Mouse (Mus musculus) midbrain, embryonic 14.5 days (tissue): ENCODE data around the gene Lgals7. TPM values are rescaled to one million over a fixed set of nuclear protein-coding genes. Genes with fewer than 3 reads are reported as not detected.

Source experiments
- ATAC-seq: fragments of 200-750 bp; cut with Nextera tagmentation; 2 replicates; pipeline ENCODE4 v1.8.0; 2017; ENCODE audit warnings: moderate number of reproducible peaks, moderate library complexity; ENCODE audit not compliant: low FRiP score, low TSS enrichment
- DNase-seq: peaks from one replicate; pipeline ENCODE4 v3.0.0-alpha.2; 2015
- H3K27ac ChIP-seq: fragments of 300-500 bp; sonication (generic); replicated peaks from 2 replicates; pipeline ENCODE4 v1.5.1; 2014; ENCODE audit warnings: mild to moderate bottlenecking, low read depth, low read length, moderate library complexity
- H3K27me3 ChIP-seq: fragments of 300-500 bp; sonication (generic); 2 replicates; pipeline ENCODE4 v1.6.1; 2014; ENCODE audit warnings: low read length, control low read depth, mixed read lengths; ENCODE audit not compliant: control insufficient read depth, insufficient read depth
- H3K36me3 ChIP-seq: fragments of 300-500 bp; sonication (generic); 2 replicates; pipeline ENCODE4 v1.6.1; 2014; ENCODE audit warnings: low read length, control low read depth; ENCODE audit not compliant: control insufficient read depth, insufficient read depth
- H3K4me1 ChIP-seq: fragments of 300-500 bp; sonication (generic); 2 replicates; pipeline ENCODE4 v1.6.1; 2014; ENCODE audit warnings: mild to moderate bottlenecking, antibody characterized with exemption, low read length, control low read depth; ENCODE audit not compliant: control insufficient read depth, insufficient read depth
- H3K4me2 ChIP-seq: fragments of 300-500 bp; sonication (generic); 2 replicates; pipeline ENCODE4 v1.6.1; 2014; ENCODE audit warnings: mild to moderate bottlenecking, low read length, moderate library complexity
- H3K4me3 ChIP-seq: fragments of 300-500 bp; sonication (generic); replicated peaks from 2 replicates; pipeline ENCODE4 v1.5.1; 2014; ENCODE audit warnings: low read depth, low read length
- H3K9ac ChIP-seq: fragments of 300-500 bp; sonication (generic); replicated peaks from 2 replicates; pipeline ENCODE4 v1.6.1; 2014; ENCODE audit warnings: mild to moderate bottlenecking, low read length, moderate library complexity
- H3K9me3 ChIP-seq: fragments of 300-500 bp; sonication (generic); 2 replicates; pipeline ENCODE4 v1.6.1; 2016; ENCODE audit warnings: low read length, control low read depth, mixed read lengths; ENCODE audit not compliant: control insufficient read depth
- WGBS: fragments of 180-500 bp; shearing (Covaris S2); extraction: QIAGEN DNeasy Blood & Tissue Kit; methylation state at CpG from one replicate; pipeline ENCODE4 v1.1.7; 2014; 5-methylcytosine and 5-hydroxymethylcytosine counted together
- polyA plus RNA-seq: library from polyadenylated mRNA; unstranded; fragments of >200 nt; fragmentation: Nextera tagmentation; extraction: Ambion mirVana; gene quantifications from 2 replicates; pipeline ENCODE4 v1.2.1, GENCODE M21; 2014

Lgals7 gene
- polyA plus RNA-seq, 1 experiment from 2014 or later = 7.9 TPM

DNA sequence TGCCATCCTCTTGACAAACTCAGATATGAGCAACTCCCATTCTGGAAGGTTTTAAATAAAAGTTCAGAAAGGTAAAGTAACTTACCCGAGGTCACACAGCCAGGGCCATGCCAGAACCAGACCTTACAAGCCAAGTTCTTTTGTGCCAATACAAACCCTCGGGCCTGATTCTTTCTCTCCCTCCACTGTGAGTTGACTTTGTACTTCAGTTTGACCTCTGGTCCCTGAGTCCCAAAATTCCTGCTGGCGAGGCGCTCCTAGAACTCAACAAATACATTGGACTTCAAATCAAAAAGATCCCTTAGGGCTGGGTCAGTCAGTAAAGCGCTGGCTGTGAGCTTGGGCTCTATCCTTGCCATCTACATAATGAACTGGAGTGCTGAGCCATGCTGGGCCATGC, 26.7 kb upstream of the Lgals7 start:
- Histone ChIP-seq H3K4me1 (no peaks in the 10 kb centered on the region), H3K4me2 (no peak overlapping the region), H3K27ac (no peak overlapping the region), H3K9me3 (no peaks in the 10 kb centered on the region), H3K9ac (no peak overlapping the region), H3K4me3 (no peak overlapping the region), H3K36me3 (peaks cover 2% of the 10 kb centered on the region; the same call in 1 of the 2 replicates), H3K27me3 (no peaks in the 10 kb centered on the region)
- DNase-seq (no peak), ATAC-seq (no peak)
- WGBS = 82% methylated on average over 5 of the region's 5 CpGs

DNA sequence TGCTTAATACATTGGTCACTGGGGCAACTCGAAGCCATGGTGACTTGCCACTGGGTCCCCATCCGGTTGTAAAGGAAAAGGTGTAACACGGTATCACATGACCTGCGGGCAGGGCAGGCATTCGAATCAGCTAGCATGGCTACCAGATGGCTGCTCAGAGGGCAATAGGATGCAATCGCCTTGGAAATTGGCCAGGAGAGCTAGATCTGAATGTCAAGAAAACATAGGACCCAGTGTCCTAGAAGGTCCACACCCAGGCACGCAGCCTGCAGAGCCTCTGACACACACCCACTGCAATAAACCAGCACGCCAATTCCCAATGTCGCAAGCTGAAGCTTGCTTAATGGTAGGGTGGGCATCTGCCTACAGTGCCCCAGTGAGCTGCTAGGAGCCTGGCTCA, 25.3 kb upstream of the Lgals7 start:
- Histone ChIP-seq H3K9me3 (no peaks in the 10 kb centered on the region), H3K9ac (no peak overlapping the region), H3K27me3 (no peaks in the 10 kb centered on the region), H3K27ac (no peak overlapping the region), H3K4me3 (no peak overlapping the region), H3K4me2 (no peak overlapping the region), H3K4me1 (no peaks in the 10 kb centered on the region), H3K36me3 (no peaks in the 10 kb centered on the region)
- 85% methylated on average over 9 of the region's 9 CpGs for WGBS
- ATAC-seq = no peak
- DNase-seq = no peak

DNA sequence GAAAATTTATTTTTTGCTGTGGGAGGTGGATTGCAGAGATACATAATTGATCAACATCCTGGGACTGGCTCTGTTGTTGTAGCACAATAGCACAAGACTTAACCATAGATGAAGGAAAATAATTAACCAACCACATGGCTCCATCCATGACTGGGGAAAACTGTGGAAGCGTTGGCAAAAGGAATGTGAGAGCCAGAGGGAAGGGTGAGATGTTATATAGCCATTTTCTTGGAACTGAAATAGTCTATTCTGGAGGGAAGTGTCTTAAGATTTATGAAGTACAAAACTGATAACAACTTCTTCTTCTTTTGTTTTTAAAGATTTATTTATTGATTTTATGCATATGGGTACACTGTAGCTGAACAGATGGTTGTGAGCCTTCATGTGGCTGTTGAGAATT, 16.4 kb upstream of the Lgals7 start:
- 90% methylated on average over 1 of the region's 1 CpGs for WGBS
- DNase-seq (no peak), ATAC-seq (no peak)
- no peak overlapping the region for H3K4me2 ChIP-seq
- no peaks in the 10 kb centered on the region for H3K27me3 ChIP-seq
- H3K27ac ChIP-seq = no peak overlapping the region
- 0 out of 2 replicates have a peak, but pooled peaks cover 5% of the 10 kb centered on the region for H3K9me3 ChIP-seq
- H3K4me1 ChIP-seq = no peaks in the 10 kb centered on the region
- H3K4me3 ChIP-seq = no peak overlapping the region
- H3K9ac ChIP-seq = no peak overlapping the region
- H3K36me3 ChIP-seq = no peaks in the 10 kb centered on the region

DNA sequence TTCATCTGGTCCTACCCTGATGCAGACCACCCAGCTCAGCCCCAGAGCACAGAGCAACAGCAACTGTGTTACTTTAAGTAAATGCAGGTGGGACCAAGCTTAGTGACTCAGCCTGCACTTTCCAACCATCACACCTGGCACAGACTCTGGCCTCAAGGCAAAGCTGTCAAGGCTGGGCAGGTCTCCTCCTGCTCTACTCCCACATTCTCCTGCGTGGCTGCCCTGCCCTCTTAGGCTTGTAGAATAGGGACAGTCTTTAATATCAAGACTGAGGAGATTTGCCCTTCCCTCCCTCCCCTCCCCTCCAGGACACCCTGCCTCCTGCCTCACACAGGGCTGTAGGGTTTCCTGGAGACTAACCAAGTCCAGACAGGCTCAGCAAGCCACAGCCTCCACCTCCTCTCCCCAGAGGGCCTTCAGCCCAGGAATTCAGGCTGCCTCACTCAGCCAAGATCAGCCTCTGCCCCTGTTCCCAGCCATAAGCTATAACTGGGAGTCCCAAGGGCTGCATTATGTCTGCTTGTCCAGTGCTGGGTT, 13.9 kb upstream of the Lgals7 start:
- Histone ChIP-seq H3K27me3 (no peaks in the 10 kb centered on the region), H3K9ac (no peak overlapping the region), H3K36me3 (no peaks in the 10 kb centered on the region), H3K4me3 (no peak overlapping the region), H3K4me1 (no peaks in the 10 kb centered on the region), H3K27ac (no peak overlapping the region), H3K4me2 (no peak overlapping the region), H3K9me3 (0 out of 2 replicates have a peak, but pooled peaks cover 5% of the 10 kb centered on the region)
- DNase-seq (no peak), ATAC-seq (no peak)
- 57% methylated on average over 1 of the region's 1 CpGs for WGBS

DNA sequence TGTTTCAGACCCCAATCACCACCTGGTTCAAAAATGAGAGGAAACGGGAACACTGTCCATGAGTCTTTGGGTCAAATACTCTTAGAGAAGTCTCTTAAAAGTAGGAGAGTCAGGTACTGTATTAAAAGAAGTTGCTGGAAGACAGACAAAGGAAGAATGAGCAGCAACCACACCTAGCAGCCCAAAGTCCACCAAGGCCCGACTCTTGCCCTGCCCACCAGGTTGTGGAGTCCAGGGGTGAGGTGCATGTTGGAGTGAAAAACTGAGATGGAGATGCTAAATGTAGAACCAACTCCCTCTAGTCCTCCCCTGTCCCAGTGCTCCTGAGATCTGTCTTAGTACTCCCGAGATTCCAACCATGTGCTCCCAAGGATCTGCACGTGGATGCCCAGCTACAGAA, 13.0 kb upstream of the Lgals7 start:
- Histone ChIP-seq H3K4me3 (no peak overlapping the region), H3K4me1 (no peaks in the 10 kb centered on the region), H3K36me3 (no peaks in the 10 kb centered on the region), H3K4me2 (no peak overlapping the region), H3K27ac (no peak overlapping the region), H3K9ac (no peak overlapping the region), H3K9me3 (0 out of 2 replicates have a peak, but pooled peaks cover 5% of the 10 kb centered on the region), H3K27me3 (no peaks in the 10 kb centered on the region)
- ATAC-seq = no peak
- DNase-seq = no peak
- WGBS = 82% methylated on average over 4 of the region's 4 CpGs

DNA sequence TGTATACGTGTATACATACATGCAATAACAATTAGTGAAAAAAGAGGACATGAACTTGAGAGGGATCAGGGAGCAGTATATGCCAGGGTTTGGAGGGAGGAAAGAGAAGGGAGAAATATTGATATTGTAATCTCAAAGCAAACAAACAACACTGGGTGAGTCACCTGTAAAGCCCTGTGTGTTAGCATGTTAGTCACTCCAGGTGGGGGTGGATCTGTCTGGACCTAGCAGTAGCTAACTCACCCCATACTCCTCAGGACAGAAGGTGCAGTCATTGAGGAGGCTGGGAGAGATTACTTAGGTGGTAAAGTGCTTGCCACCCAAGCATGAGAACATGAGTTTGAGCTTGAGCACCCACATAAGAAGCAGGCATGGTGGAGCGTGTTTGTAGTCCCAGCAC, 3.7 kb upstream of the Lgals7 start:
- no peak overlapping the region for H3K27ac ChIP-seq
- 0 out of 2 replicates have a peak, but pooled peaks cover 3% of the 10 kb centered on the region for H3K4me1 ChIP-seq
- no peak for ATAC-seq
- no peak overlapping the region for H3K4me2 ChIP-seq
- 92% methylated on average over 2 of the region's 2 CpGs for WGBS
- DNase-seq = no peak
- no peaks in the 10 kb centered on the region for H3K27me3 ChIP-seq
- no peaks in the 10 kb centered on the region for H3K9me3 ChIP-seq
- no peak overlapping the region for H3K4me3 ChIP-seq
- no peak overlapping the region for H3K9ac ChIP-seq
- H3K36me3 ChIP-seq = no peaks in the 10 kb centered on the region

DNA sequence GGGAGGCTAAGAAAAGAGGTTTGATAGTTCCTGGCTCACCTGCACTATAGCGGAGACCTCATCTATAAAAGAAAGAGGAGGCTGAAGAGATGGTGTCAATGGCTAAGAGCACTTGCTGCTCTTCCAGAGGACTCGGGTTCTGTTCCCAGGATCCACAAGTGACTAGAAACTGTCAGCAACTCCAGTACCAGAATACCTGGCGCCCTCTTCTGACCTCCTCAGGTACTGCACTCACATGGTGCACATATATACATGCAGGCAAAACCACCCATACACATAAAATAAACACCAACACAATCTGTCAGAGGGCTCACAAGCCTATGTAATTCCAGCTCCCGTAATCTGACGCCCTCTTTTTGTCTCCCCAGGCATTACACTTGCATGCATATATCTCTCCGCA, 2.8 kb upstream of the Lgals7 start:
- 0 out of 2 replicates have a peak, but pooled peaks cover 6% of the 10 kb centered on the region for H3K4me1 ChIP-seq
- no peak overlapping the region for H3K9ac ChIP-seq
- DNase-seq = no peak
- no peaks in the 10 kb centered on the region for H3K36me3 ChIP-seq
- no peak for ATAC-seq
- H3K27ac ChIP-seq = no peak overlapping the region
- no peak overlapping the region for H3K4me3 ChIP-seq
- WGBS = 90% methylated on average over 6 of the region's 6 CpGs
- H3K4me2 ChIP-seq = no peak overlapping the region
- H3K9me3 ChIP-seq = no peaks in the 10 kb centered on the region
- no peaks in the 10 kb centered on the region for H3K27me3 ChIP-seq

DNA sequence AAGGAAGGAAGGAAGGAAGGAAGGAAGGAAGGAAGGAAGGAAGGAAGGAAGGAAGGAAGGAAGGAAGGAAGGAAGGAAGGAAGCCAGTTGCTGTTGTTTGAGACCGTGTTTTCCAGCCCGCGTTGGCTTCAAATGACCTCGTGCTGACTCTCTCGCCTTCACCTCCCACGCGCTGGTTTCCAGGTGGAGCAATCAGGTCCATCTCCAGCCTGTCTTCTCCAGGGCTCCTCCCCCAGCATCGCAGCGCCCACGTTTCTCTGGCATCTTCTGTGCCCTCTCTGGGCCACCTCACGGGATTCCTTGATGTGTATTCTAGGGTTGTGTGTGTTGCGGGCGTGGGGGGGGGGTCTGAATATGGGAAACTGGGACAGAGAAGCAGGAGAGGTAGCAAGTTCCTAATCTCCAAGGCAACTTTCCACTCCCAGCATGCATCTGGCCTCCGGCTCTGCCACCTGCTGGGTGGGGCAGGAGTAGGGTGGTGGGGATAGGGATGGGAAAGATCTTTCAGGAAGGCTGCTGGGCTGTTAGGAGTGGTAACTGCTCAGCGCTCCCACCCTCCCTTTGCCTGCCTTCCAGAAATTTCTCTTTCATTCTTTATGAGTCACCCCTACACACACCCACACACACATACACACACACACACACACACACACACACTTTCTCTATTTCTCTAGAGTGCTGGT, 695 bp upstream of the Lgals7 start:
- H3K27ac ChIP-seq = no peak overlapping the region
- DNase-seq (no peak), ATAC-seq (no peak)
- no peak overlapping the region for H3K4me3 ChIP-seq
- H3K9ac ChIP-seq = no peak overlapping the region
- no peaks in the 10 kb centered on the region for H3K27me3 ChIP-seq
- WGBS = 78% methylated on average over 15 of the region's 15 CpGs
- no peaks in the 10 kb centered on the region for H3K9me3 ChIP-seq
- H3K36me3 ChIP-seq = no peaks in the 10 kb centered on the region
- no peak overlapping the region for H3K4me2 ChIP-seq
- 0 out of 2 replicates have a peak, but pooled peaks cover 7% of the 10 kb centered on the region for H3K4me1 ChIP-seq

DNA sequence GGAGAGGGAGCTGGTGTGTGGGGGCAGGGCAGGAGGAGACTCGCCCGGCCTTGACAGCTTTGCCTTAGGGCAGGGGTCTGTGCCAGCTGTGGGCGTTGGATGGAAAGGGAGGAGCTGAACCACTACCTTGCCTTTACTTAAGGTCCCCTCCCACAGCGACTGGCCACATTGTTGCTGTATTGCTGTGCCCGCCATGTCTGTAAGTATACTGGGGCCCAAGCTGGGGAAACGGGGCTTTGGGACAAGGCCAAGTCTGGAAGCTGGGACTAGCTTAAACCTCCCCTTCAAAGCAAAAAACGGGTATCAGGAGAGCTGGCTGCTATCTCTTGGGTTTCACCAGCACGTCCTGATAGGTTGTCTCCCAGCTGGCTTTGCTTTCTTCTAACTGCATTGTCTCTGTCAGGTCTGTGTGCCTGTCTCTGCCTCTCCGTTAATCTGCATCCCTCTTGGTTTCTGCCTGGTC, 666 bp downstream of the Lgals7 start:
- H3K4me2 ChIP-seq = peak overlapping the region; percentile 20; the same call in 1 of the 2 replicates
- H3K36me3 ChIP-seq = no peaks in the 10 kb centered on the region
- H3K4me3 ChIP-seq = no peak overlapping the region
- H3K4me1 ChIP-seq = 0 out of 2 replicates have a peak, but pooled peaks cover 7% of the 10 kb centered on the region
- H3K9ac ChIP-seq = no peak overlapping the region
- ATAC-seq (no peak), DNase-seq (peak; percentile 23)
- H3K27ac ChIP-seq = no peak overlapping the region
- 46% methylated on average over 9 of the region's 9 CpGs for WGBS
- no peaks in the 10 kb centered on the region for H3K27me3 ChIP-seq
- no peaks in the 10 kb centered on the region for H3K9me3 ChIP-seq
